Mouse (Mus musculus) central nervous system, embryonic 18 days (tissue): ENCODE results near the gene Cks1b. TPM values are rescaled to one million over a fixed set of nuclear protein-coding genes. Genes with fewer than 3 reads are reported as not detected.

Source experiments
- polyA plus RNA-seq: library from polyadenylated mRNA; depleted of rRNA; stranded (reverse); fragments of >200 nt; gene quantifications from 2 replicates; pipeline ENCODE4 v1.2.3, GENCODE M21; 2012; rRNA removed

The Cks1b gene
- polyA plus RNA-seq: 57.5 and 61.0 TPM in 2 replicates

DNA sequence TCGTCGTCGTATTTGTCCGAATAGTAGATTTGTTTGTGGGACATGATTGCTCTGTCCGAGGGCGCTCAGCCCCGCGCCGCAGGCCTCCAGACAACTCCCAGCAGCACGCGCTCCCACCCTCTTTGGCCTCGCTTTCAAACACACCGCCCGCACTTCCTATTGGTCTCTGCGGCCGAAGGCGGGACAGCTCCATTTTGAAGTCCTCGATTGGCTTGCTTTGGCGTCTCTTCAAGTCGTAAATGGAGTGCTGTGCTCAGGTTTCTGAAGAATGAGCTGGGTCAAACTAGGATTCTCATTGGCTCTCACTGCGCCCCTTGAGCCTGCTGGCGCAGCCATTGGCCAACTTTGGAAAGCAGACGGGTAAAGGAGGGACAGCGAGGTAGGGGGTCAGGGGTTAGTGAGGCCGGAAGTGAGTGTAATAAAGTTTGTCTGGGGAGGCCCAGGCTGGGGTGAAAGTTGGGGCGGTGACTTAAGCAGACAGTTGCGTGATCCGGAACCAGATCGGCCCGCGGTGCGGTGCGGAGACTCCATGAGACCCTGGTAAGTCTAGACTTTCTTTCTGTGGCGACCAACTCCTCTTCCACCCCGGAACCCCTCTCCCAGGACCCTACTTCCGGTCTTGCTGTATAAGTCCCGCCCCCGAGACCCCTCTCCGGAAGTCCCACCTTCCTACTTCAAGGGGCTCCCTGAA is at the start of gene Cks1b, which contains the start of gene Shc1:
Cks1b (minus strand) TSS at position 214 of the 691 bp plus-strand sequence.
Shc1 (plus strand) TSS at position 274 of the 691 bp plus-strand sequence.

GRCm38 (mm10) chr3:89454401-89455177 is 36.4 kb upstream of the Cks1b start, which contains the start of gene Pmvk:
Gene Pmvk (plus strand): TSS chr3:89454541.

GRCm38 (mm10) chr3:89436176-89437113 is 18.3 kb upstream of the Cks1b start, which contains the start of gene Pbxip1:
Gene Pbxip1 (plus strand): TSS chr3:89436706.

GRCm38 (mm10) chr3:89430171-89431159 is 12.3 kb upstream of the Cks1b start, which contains the start of gene Pygo2:
Gene Pygo2 (plus strand): TSS chr3:89430214.

GRCm38 (mm10) chr3:89411490-89412393 is 6.4 kb downstream of the Cks1b start, which contains the start of gene Flad1:
Gene Flad1 (minus strand): TSS chr3:89411870.

GRCm38 (mm10) chr3:89402693-89403092 is 15.5 kb downstream of the Cks1b start, which contains the start of gene Lenep:
Gene Lenep (minus strand): TSS chr3:89402793.

DNA sequence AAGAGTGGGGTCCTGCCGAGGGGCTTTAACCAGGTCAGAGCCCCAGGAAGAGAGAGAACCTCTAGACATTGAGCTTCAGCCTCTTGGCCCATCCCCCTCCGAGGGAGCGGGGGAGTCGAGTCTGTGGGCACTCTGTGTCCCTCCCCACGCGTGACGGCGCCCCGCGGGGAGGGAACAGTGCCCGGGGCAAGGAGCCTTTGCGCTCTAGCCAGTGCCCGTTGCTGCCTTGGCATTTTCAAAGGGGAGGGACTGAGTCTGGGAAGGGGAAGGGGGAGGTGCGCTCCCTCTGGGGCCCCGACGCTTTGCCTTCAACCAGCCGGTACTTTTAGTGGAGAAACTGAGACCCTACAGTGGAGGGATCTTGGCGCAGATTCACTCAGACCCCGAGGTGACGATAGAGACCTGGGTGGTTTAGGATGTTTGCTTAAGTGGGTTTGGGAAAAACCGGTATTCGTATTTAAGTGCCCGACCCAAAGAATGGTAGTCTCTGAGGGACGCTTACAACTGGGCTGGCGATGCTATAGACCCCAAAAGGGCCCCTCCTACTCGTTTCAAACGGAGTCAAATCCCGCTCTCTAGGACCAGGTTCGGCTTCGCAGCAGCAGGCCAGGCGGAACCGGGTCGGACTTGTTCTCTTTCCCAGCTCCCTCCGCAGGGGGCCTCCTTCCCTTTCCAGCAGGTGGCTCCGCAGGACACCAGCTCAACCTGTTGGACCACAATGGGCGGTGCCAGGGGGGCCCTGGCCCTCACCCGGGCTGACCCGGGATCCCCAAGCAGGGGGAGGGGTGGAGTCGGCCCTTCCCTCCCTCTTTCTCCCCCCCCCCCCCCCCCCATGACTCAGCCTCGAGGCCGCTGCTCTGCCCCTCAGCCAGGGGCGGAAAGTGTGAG is 23.9 kb downstream of the Cks1b start, which contains the start of gene Zbtb7b:
Zbtb7b (minus strand) TSS at position 771 of the 888 bp plus-strand sequence.

Other genes with a start within 250 kb of the Cks1b start
- gene Scamp3, start 240.9 kb downstream of the Cks1b start, polyA plus RNA-seq: 116 and 120 TPM in 2 replicates
- 67.2 and 68.9 TPM in 2 replicates for gene Fam189b, start 235.2 kb downstream of the Cks1b start, polyA plus RNA-seq
- gene Gba, start 215.5 kb downstream of the Cks1b start, polyA plus RNA-seq: 49.4 and 52.2 TPM in 2 replicates
- gene Thbs3, start 203.2 kb downstream of the Cks1b start, polyA plus RNA-seq: 223 and 225 TPM in 2 replicates
- gene Mtx1, start 191.3 kb downstream of the Cks1b start, polyA plus RNA-seq: 145 and 148 TPM in 2 replicates
- 4.5 and 5.8 TPM in 2 replicates for gene Muc1, start 189.3 kb downstream of the Cks1b start, polyA plus RNA-seq
- 101 TPM in 2 replicates for gene Krtcap2, start 172.4 kb downstream of the Cks1b start, polyA plus RNA-seq
- gene Trim46, start 172.1 kb downstream of the Cks1b start, polyA plus RNA-seq: 113 and 137 TPM in 2 replicates
- 140 and 171 TPM in 2 replicates for gene Dpm3, start 159.0 kb downstream of the Cks1b start, polyA plus RNA-seq
- 53.7 and 53.8 TPM in 2 replicates for gene Slc50a1, start 147.8 kb downstream of the Cks1b start, polyA plus RNA-seq
- 7.8 and 8.6 TPM in 2 replicates for gene Efna1, start 137.2 kb downstream of the Cks1b start, polyA plus RNA-seq
- 94.2 and 96.9 TPM in 2 replicates for gene Efna3, start 95.4 kb downstream of the Cks1b start, polyA plus RNA-seq
- gene Efna4, start 80.4 kb downstream of the Cks1b start, polyA plus RNA-seq: 12.3 and 13.4 TPM in 2 replicates
- 103 and 104 TPM in 2 replicates for gene Adam15, start 68.4 kb downstream of the Cks1b start, polyA plus RNA-seq
- 0.28 and 0.30 TPM in 2 replicates for gene Dcst2, start 56.4 kb downstream of the Cks1b start, polyA plus RNA-seq
- 0.07 and 0.17 TPM in 2 replicates for gene Dcst1, start 53.1 kb downstream of the Cks1b start, polyA plus RNA-seq
- gene Zbtb7b, start 23.6 kb downstream of the Cks1b start, polyA plus RNA-seq: 3.4 and 3.7 TPM in 2 replicates
- gene Lenep, start 15.6 kb downstream of the Cks1b start, polyA plus RNA-seq: 3.1 and 3.7 TPM in 2 replicates
- gene Flad1, start 6.5 kb downstream of the Cks1b start, polyA plus RNA-seq: 40.6 and 41.9 TPM in 2 replicates
- 19.4 and 22.6 TPM in 2 replicates for gene Shc1, start 60 bp upstream of the Cks1b start, polyA plus RNA-seq
- gene Pygo2, start 11.8 kb upstream of the Cks1b start, polyA plus RNA-seq: 65.5 and 66.0 TPM in 2 replicates
- gene Pbxip1, start 18.3 kb upstream of the Cks1b start, polyA plus RNA-seq: 10.4 and 13.0 TPM in 2 replicates
- gene Pmvk, start 36.2 kb upstream of the Cks1b start, polyA plus RNA-seq: 110 and 117 TPM in 2 replicates
- 12.9 and 13.2 TPM in 2 replicates for gene Kcnn3, start 101.8 kb upstream of the Cks1b start, polyA plus RNA-seq